Mouse (Mus musculus): Measurements from ENCODE around the gene Zfx.
A peak's percentile ranks its signal among the peaks of the same experiment; 100 is the strongest.

Gene Zfx

DNA sequence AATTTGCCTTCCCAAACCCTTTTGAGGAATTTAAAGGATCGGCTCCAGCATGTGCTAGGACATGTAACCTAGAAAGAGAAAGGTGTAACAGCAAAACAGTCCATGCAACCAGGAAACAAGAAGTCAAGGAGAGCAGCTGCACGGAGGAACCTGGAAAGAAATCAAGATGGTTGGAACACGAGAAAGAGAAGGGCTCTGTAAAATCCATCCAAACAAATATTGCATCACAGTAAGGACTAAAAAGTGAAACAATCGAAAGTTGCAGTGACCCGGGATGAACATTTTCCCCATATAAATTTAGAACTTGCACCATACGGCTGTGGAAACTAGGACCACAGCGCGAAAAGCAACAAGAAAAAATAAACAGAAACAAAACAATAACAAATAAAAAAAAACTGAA lies 62.8 kb downstream of the Zfx start:
- DNase-seq (ENCODE audit: low read depth, low spot score), result no peak

- no peak for DNase-seq (ENCODE audit: low read depth, low spot score)
These were observed 64.8 kb downstream of the Zfx start for GRCm38 (mm10) chrX:94058748-94059147.

DNA sequence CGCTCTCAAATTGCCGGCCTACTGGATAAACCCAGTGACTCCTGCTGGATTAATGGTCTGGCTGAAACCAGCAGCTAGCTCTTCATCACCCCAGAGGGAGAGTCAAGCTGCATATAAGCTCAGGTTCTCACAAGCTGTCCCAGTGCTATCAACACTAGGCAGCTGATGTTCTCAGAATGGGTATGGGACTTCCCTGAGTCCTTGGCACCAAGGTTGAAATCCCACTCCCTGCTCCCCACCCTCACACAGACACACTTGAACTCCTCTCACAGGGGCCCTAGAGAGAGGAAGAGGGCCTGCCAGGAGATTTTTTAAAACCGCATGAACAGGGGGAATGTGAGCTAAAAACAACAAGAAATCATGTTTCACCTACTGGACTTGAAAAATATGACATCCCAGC lies 74.5 kb downstream of the Zfx start:
- no peak for DNase-seq (ENCODE audit: low read depth, low spot score)

- no peak for DNase-seq (ENCODE audit: low read depth, low spot score)
These were observed 75.5 kb downstream of the Zfx start for GRCm38 (mm10) chrX:94048048-94048447.

DNA sequence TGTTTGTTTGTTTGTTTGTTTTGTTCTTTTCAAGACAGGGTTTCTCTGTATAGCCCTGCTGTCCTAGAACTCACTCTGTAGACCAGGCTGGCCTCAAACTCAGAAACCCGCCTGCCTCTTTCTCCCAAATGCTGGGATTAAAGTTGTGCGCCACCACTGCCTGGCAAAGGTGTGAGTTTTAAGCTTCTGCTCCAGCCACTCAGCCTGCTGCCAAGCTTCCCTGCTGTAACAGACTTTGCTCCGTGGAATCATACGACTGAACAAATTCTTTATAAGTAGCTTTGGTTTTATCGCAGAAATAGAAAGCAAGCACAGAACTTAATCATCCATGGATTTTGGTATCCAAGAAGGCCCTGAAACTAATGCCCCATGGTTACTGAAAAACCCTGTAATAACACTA lies 76.1 kb downstream of the Zfx start:
- DNase-seq (ENCODE audit: low read depth, low spot score), result no peak

DNA sequence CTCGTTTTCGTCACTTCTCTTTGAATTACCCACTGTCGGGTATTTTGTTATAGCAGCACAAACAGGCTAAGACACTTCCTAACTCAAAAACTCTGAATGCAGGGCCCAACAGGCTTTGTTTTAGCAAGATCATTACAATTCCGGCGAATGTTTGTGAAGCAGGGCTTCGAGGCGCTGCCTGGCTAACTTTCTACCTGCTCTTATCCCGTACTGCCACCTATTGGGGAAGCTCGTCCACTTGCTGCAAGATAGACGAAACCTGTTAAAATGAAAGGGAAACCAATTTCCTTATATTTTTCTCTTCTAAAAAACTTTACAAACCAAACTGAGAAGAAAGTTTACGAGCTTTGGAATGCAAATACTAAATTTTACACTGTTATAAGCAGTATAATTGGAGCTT lies 90.6 kb downstream of the Zfx start:
- DNase-seq (ENCODE audit: low read depth, low spot score), result peak; percentile 14

DNA sequence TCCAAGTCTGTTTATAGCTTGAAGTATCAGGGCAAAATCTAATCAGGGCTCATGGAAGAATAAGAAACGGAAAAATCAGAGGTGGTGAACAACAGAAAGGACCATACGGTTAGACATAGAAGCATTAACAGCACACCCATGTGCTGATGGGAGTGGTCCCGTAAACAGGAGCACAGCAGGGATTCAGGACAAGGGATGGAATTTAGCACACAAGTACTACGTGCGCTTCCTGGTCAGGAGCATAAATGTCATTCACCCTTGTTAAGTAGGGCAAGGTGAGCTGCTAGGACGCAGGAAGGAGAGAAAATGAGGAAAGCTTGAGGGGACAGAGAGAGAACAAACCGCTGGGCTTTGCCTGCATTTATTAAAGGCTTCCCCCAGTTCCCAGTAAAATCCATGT lies 93.4 kb downstream of the Zfx start:
- no peak for DNase-seq (ENCODE audit: low read depth, low spot score)
